Mouse (Mus musculus) layer of hippocampus, adult 9-10 months (tissue): ENCODE measurements at regions not wholly inside any gene's neighbourhood (a gene's known extent, or its start where the extent isn't known, plus 50 kb on each side); places are given as distances from the start of the nearest gene placed in this dataset.

Experiments
- DNase-seq: peaks from one replicate; pipeline ENCODE4 v3.0.0; 2022; ENCODE audit warnings: low spot score

- DNase-seq: no peak
These were observed 883.8 kb downstream of the Gbe1 start for GRCm38 (mm10) chr16:71197523-71197922.

- DNase-seq: peak; percentile 15
These were observed 895.1 kb downstream of the Gbe1 start for GRCm38 (mm10) chr16:71208806-71209205.

- no peak for DNase-seq
These were observed 910.7 kb downstream of the Gbe1 start for GRCm38 (mm10) chr16:71224469-71224868.

GRCm38 (mm10) chr16:71230104-71230653 lies 916.4 kb downstream of the Gbe1 start:
- DNase-seq: no peak

- DNase-seq: no peak
These were observed 929.3 kb downstream of the Gbe1 start for GRCm38 (mm10) chr16:71243065-71243464.

GRCm38 (mm10) chr16:71243480-71243879 lies 929.7 kb downstream of the Gbe1 start:
- no peak for DNase-seq

GRCm38 (mm10) chr16:71247516-71248139 lies 933.9 kb downstream of the Gbe1 start:
- DNase-seq: peak; percentile 58

GRCm38 (mm10) chr16:71255740-71256139 lies 942.0 kb downstream of the Gbe1 start:
- DNase-seq: no peak

GRCm38 (mm10) chr16:71256175-71256574 lies 942.4 kb downstream of the Gbe1 start:
- DNase-seq: peak; percentile 18

GRCm38 (mm10) chr16:71267191-71267590 lies 953.4 kb downstream of the Gbe1 start:
- DNase-seq: no peak
